Mouse (Mus musculus) cerebellum, adult 11 months (tissue): ENCODE measurements around the gene Tada3.
"Not testable (repeated sequence)": the region's sequence is repeated elsewhere in the genome, so short reads cannot be mapped to it uniquely, and the experiment has no call there.

Experiments
- DNase-seq: peaks from one replicate; pipeline ENCODE4 v3.0.0; 2022

Gene Tada3

DNA sequence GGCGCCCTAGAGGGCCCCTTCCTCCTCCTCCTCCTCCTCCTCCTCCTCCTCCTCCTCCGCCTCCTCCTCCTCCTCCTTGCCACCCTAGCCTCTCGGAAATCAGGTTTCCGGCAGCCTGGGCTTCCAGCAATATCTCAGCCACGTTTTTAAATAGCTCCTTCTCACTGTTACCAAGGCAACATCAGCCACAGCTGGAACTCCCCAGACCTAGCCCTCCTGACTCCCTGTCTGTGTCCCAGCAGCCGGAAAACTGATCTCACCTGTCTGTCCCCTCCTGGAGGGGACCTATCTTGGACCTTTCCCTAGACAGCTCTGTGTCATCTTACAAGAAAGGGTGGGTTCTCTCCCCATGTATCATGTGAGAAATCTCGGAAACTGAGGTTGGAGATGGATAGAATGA is 35.4 kb downstream of the Tada3 start:
- no peak for DNase-seq

DNA sequence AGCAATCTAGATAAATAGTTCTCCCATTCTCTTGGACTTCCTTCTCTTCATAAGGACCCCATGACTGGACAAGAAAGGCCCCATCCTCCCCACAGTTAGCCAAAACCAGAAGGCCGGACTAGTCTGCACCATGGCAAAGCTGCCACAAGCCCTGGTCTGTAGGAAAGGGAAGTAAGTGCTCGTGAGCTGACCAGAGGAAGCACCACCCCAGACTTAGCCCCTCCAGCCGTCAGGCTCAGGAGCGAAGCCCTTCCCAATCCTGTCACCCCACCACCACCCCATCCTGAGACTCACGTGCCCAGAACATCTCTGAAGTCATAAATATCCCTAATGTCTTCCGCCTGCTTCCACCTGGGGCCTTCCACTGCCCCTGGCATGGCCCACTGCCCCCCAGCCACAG is 36.1 kb downstream of the Tada3 start:
- DNase-seq, result no peak

- no peak for DNase-seq
Measured at GRCm38 (mm10) chr6:113336852-113337620, 40.6 kb downstream of the Tada3 start.

DNA sequence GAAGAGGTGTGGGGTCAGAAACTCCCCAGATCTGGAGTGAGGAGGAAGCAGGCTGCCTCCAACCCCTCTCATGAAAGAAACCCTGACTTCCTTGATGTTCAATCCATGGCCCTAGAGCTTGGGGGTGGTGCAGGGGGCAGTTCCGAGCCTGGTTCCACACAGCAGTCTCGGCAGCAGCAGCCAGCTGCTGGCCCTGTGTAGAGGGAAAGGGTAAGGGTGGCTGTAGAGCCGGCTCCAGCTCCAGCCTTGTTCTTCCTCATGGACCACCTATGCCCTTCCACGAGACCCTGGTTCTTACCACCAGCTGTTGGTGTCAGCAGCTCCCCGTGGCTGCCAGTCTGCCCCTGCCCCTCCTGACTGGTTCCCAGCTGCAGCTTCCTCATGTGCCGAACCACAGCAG is 43.5 kb downstream of the Tada3 start:
- no peak for DNase-seq

DNA sequence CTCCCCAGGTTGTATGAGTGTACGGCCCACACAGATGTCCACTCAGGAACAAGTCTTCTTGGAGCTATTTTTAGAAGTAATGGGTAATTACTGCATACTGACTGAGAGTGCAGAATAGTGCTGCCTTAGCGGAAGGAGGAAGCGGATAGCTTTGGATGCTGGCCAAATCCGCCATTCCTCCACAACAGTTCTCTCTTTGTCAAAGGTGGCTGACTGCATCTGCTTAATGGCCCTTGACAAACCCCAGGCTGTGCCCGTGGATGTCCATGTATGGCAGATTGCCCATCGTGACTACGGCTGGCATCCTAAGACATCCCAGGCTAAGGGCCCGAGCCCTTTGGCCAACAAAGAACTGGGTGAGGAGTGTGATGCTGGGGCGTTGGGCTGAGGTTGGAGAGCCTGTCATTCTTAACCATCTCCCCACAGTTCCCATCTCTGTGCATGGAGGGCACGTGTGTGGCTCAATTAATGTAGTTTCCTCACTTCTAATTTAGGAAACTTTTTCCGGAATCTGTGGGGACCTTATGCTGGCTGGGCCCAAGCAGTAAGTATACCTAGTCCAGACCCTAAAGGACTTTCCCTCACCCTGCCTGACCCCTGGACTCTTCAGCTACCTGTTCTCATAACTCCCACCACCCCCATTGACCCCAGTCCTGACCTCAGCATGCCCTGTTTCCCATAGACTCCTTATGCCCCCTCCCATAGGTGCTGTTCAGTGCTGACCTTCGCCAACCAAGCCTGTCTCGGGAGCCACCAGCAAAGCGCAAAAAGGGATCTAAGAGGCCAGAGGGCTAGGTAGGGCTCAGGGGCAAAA is 44.3 kb downstream of the Tada3 start:
- no peak for DNase-seq

DNA sequence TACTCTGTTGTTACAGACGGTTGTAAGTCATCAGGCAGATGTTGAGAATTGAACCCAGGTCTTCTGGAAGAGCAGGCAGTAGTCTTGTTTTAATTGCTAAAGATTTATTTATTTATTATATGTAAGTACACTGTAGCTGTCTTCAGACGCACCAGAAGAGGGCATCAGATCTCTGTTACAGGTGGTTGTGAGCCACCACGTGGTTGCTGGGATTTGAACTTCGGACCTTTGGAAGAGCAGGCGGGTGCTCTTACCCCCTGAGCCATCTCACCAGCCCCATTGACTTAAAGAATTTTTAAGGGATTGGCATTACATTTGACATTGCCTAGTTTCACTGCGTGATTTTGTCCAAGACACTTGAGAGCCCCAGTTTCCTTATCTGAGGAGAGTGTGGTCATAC is 44.9 kb downstream of the Tada3 start:
- not testable (repeated sequence) for DNase-seq

DNA sequence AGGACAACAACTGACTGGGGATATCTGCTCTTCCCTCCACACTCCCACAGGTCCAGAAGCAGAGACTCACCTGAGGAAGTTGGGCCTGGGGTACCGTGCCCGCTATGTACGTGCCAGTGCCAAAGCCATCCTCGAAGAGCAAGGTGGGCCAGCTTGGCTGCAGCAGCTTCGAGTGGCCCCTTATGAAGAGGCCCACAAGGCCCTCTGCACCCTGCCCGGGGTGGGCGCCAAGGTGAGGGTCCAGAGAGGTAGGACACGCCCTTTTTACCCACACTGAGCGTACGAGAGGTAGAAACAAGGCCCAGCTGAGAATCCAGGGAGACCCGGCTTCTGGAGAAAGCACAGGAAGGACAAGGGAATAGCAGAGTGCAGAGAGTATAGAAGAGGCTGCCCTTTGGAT is 46.0 kb downstream of the Tada3 start:
- no peak for DNase-seq

DNA sequence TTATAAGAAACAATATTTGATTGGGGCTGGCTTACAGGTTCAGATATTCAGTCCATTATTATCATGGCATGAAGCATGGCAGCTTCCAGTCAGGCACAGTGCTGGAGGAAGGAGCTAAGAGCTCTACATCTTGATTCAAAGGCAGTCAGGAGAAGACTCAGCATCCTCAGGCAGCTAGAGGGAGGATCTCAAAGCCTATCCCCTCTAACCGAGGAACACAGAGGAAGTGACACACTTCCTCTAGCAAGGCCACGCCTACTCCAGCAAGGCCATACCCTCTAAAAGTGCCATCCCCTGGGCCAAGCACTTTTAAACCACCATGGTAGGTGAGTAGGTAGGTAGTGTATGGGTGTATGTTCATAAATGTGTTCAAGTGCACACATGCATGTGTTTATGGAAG is 47.1 kb downstream of the Tada3 start:
- DNase-seq, result no peak

DNA sequence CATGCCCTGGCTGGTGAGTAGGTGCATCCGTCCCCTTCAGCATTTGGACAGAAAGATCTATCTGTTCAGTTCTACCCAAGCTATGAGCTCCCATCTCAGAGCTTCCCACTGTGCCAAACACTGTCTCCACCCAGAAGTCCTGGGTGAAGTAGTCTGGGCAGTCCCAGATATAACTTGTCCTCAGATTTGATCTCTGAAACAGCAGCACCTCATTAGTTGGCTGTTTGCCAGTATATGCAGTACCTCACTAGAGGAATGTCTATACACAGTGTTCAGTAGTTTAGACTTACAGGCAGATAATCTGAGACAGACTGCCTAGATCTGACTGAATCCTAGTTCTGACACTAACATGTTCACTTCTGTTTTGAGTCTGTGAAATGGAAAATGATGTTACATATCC is 48.3 kb downstream of the Tada3 start:
- DNase-seq, result no peak

DNA sequence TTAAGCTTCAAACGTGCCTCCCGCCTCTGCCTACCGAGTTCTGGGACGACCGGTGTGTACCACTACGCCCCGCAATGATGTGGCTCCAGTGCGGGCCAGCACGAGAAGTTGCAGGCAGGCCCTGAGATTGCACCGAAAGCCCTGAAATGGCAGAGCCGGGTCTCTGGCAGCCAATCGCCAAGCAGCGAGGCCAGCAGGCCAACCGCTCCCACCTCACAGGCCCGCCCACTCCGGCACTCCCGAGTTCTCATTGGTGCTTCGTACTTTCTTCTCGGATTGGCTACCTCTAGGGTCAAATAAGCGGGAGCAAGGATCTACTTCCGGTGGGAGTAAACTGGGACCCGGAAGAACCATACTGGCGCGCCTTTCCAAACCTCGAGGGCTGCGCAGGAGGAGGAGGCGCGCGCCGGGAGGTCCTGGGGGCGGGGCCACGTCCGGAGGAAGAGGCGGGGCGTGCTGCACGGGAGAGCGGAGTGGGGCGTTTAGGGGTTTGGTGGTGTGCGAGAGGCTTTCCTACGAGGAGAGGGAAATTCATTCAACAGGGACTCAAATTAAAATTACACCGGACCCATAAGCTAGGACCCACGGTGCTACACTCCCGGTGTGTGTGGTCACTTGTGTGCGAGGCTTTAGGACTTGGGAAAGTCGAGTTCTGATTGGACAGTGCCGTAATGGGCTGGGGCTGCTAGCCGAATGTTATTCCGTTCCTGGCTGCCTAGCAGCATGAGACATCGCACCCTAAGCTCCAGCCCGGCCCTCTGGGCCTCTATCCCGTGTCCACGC is 51.0 kb downstream of the Tada3 start, which contains the start of gene Ogg1:
Ogg1 (plus strand) TSS at position 440 of the 783 bp plus-strand sequence.
- DNase-seq, result peak; percentile 96
